ENCODE assay signal across 9 mouse cellular contexts in genomic region chr2:11601795-11602194, GRCm38 (mm10). TPM values are rescaled to one million over a fixed set of nuclear protein-coding genes. Genes with fewer than 3 reads are reported as not detected.
DNase-seq lines count a peak whose midpoint lies in the region; ATAC-seq and TF ChIP-seq lines count a peak whose summit lies in the region.
"Had no signal": no experiment of that assay in that cellular context is flagged by ENCODE, and none has a peak within 500 bp of the region (broad histone marks: within the 10 kb centered on the region; RNA-seq: fewer than 3 reads in every experiment).

No protein-coding gene starts in this region.

- H3K4me2 ChIP-seq in forebrain, embryonic 16.5 days (ENCODE audit: low read length), result peak overlapping the region; percentile 74
- H3K4me2 ChIP-seq in liver, embryonic 15.5 days, result peak overlapping the region; percentile 74

- DNase-seq in heart, embryonic 10.5 days (ENCODE audit: low spot score), result peak; percentile 43
- no peak for DNase-seq in heart, postnatal 4 days
- no peak for DNase-seq in urinary bladder, postnatal 4 days (ENCODE audit: low spot score in 2 of 2)
- DNase-seq in B cell, adult 2 months, result no peak

- TF ChIP-seq CTCF in E14TG2a.4 (conservative IDR thresholded peaks at IDR 0.05; ENCODE audit: low read length), result no peak

- no peak overlapping the region for H3K27ac ChIP-seq in heart, embryonic 10.5 days
- H3K27ac ChIP-seq in forebrain, embryonic 16.5 days (ENCODE audit: low read length), result no peak overlapping the region
- no peak overlapping the region for H3K27ac ChIP-seq in liver, embryonic 15.5 days (replicated peaks)

- no peak for ATAC-seq in forebrain, embryonic 16.5 days
- ATAC-seq in liver, embryonic 15.5 days (ENCODE audit: insufficient read depth), result no peak
- ATAC-seq in activated CD4-positive, CD25-positive, alpha-beta regulatory T cell, adult 4 months, result no peak

- WGBS in heart, embryonic 10.5 days, result 73% methylated on average over 6 of the region's 6 CpGs
- 84% methylated on average over 6 of the region's 6 CpGs for WGBS in forebrain, embryonic 16.5 days
- 64% methylated on average over 6 of the region's 6 CpGs for WGBS in liver, embryonic 15.5 days (ENCODE audit: insufficient replicate concordance)

- H3K27me3 ChIP-seq in heart, embryonic 10.5 days (ENCODE audit: insufficient read depth, poor library complexity, severe bottlenecking), result no peaks in the 10 kb centered on the region
- H3K27me3 ChIP-seq in E14TG2a.4 (ENCODE audit: insufficient read depth, low read length), result no peaks in the 10 kb centered on the region
- H3K27me3 ChIP-seq in forebrain, embryonic 16.5 days (replicated peaks; ENCODE audit: control insufficient read depth, insufficient read depth, low read length), result no peaks in the 10 kb centered on the region
- H3K27me3 ChIP-seq in liver, embryonic 15.5 days, result no peaks in the 10 kb centered on the region

- peak overlapping the region; percentile 95 for H3K4me3 ChIP-seq in heart, embryonic 10.5 days
- peak overlapping the region; percentile 96 for H3K4me3 ChIP-seq in E14TG2a.4 (replicated peaks; ENCODE audit: low read length)
- peak overlapping the region; percentile 96 for H3K4me3 ChIP-seq in forebrain, embryonic 16.5 days (replicated peaks; ENCODE audit: low read length)
- H3K4me3 ChIP-seq in liver, embryonic 15.5 days (replicated peaks), result peak overlapping the region; percentile 95

- H3K9ac ChIP-seq in forebrain, embryonic 16.5 days (replicated peaks; ENCODE audit: low read depth, low read length), result no peak overlapping the region
- peak overlapping the region; percentile 93 for H3K9ac ChIP-seq in liver, embryonic 15.5 days

- H3K36me3 ChIP-seq in heart, embryonic 10.5 days, result peaks cover 40% of the 10 kb centered on the region
- H3K36me3 ChIP-seq in E14TG2a.4 (ENCODE audit: insufficient read depth, low read length), result peaks cover 44% of the 10 kb centered on the region
- peaks cover 18% of the 10 kb centered on the region for H3K36me3 ChIP-seq in forebrain, embryonic 16.5 days (ENCODE audit: control insufficient read depth, insufficient read depth)
- H3K36me3 ChIP-seq in liver, embryonic 15.5 days (replicated peaks), result peaks cover 35% of the 10 kb centered on the region

- H3K9me3 ChIP-seq in heart, embryonic 10.5 days, result no peaks in the 10 kb centered on the region
- no peaks in the 10 kb centered on the region for H3K9me3 ChIP-seq in E14TG2a.4 (ENCODE audit: low read length)
- no peaks in the 10 kb centered on the region for H3K9me3 ChIP-seq in forebrain, embryonic 16.5 days (ENCODE audit: control insufficient read depth, low read length)
- H3K9me3 ChIP-seq in liver, embryonic 15.5 days (replicated peaks), result no peaks in the 10 kb centered on the region

- H3K4me1 ChIP-seq in heart, embryonic 10.5 days, result peaks cover 9% of the 10 kb centered on the region; the same call in 1 of the 2 replicates
- peaks cover 42% of the 10 kb centered on the region for H3K4me1 ChIP-seq in E14TG2a.4 (replicated peaks; ENCODE audit: low read depth, low read length)
- peaks cover 10% of the 10 kb centered on the region for H3K4me1 ChIP-seq in forebrain, embryonic 16.5 days (replicated peaks; ENCODE audit: control insufficient read depth, insufficient read depth, low read length)
- H3K4me1 ChIP-seq in liver, embryonic 15.5 days (replicated peaks), result peaks cover 13% of the 10 kb centered on the region

RNA-seq across cellular contexts. Expression of gene Rbm17, which starts 2.2 kb away (rescaled TPM):
- 107 and 146 TPM in 2 replicates for polyA plus RNA-seq in heart, embryonic 10.5 days (2016; fragmentation: Nextera tagmentation; extraction: Ambion mirVana)
- 10 to 100 TPM; 83.4 to 93.1 TPM for total RNA-seq in heart, postnatal 4 days (2021)
- polyA plus RNA-seq in forebrain, embryonic 16.5 days (2015; fragmentation: Nextera tagmentation; extraction: Ambion mirVana), result 146 and 149 TPM in 2 replicates
- 49.8 and 52.4 TPM in 2 replicates for polyA plus RNA-seq in liver, embryonic 15.5 days (2015; fragmentation: Nextera tagmentation; extraction: Ambion mirVana)
- polyA plus RNA-seq in activated CD4-positive, CD25-positive, alpha-beta regulatory T cell, adult 4 months (2017; shearing (Covaris generic)), result 10 to 100 TPM; 33.1 to 38.5 TPM

RNA-seq across cellular contexts. Expression of gene Gm17490, which starts 24.3 kb away (rescaled TPM):
- polyA plus RNA-seq in heart, embryonic 10.5 days (2016; fragmentation: Nextera tagmentation; extraction: Ambion mirVana), result not detected in 2 replicates
- total RNA-seq in heart, postnatal 4 days (2021), result not detected
- not detected in 2 replicates for polyA plus RNA-seq in forebrain, embryonic 16.5 days (2015; fragmentation: Nextera tagmentation; extraction: Ambion mirVana)
- polyA plus RNA-seq in liver, embryonic 15.5 days (2015; fragmentation: Nextera tagmentation; extraction: Ambion mirVana), result not detected in 2 replicates
- not detected for polyA plus RNA-seq in activated CD4-positive, CD25-positive, alpha-beta regulatory T cell, adult 4 months (2017; shearing (Covaris generic))
- total RNA-seq: gastrocnemius, adult 8-10 months had no signal

RNA-seq across cellular contexts. Expression of gene Il2ra, which starts 40.8 kb away (rescaled TPM):
- polyA plus RNA-seq in heart, embryonic 10.5 days (2016; fragmentation: Nextera tagmentation; extraction: Ambion mirVana), result not detected in 2 replicates
- total RNA-seq in heart, postnatal 4 days (2021), result not detected
- polyA plus RNA-seq in forebrain, embryonic 16.5 days (2015; fragmentation: Nextera tagmentation; extraction: Ambion mirVana), result not detected in 2 replicates
- polyA plus RNA-seq in liver, embryonic 15.5 days (2015; fragmentation: Nextera tagmentation; extraction: Ambion mirVana), result not detected in 2 replicates
- 100 to 1,000 TPM; 305 to 312 TPM for polyA plus RNA-seq in activated CD4-positive, CD25-positive, alpha-beta regulatory T cell, adult 4 months (2017; shearing (Covaris generic))

RNA-seq across cellular contexts. Expression of gene Pfkfb3, which starts 47.9 kb away (rescaled TPM):
- 12.7 and 20.5 TPM in 2 replicates for polyA plus RNA-seq in heart, embryonic 10.5 days (2016; fragmentation: Nextera tagmentation; extraction: Ambion mirVana)
- total RNA-seq in heart, postnatal 4 days (2021), result 10 to 100 TPM; 11.8 to 12.7 TPM
- polyA plus RNA-seq in forebrain, embryonic 16.5 days (2015; fragmentation: Nextera tagmentation; extraction: Ambion mirVana), result 41.1 and 43.8 TPM in 2 replicates
- polyA plus RNA-seq in liver, embryonic 15.5 days (2015; fragmentation: Nextera tagmentation; extraction: Ambion mirVana), result 4.6 and 5.8 TPM in 2 replicates
- polyA plus RNA-seq in activated CD4-positive, CD25-positive, alpha-beta regulatory T cell, adult 4 months (2017; shearing (Covaris generic)), result 10 to 100 TPM; 11.2 to 18.2 TPM

Comparison
In these comparisons a context has a peak if more than half of its experiments do, and no peak if none do; other contexts are left out.
1. RNA of gene Il2ra, which starts 40.8 kb away (polyA plus RNA-seq): 305 to 312 TPM in activated CD4-positive, CD25-positive, alpha-beta regulatory T cell, adult 4 months; not detected in forebrain, embryonic 16.5 days, not detected in liver, embryonic 15.5 days and not detected in heart, embryonic 10.5 days; every median in the first group is over 100 times any median in the second.
2. Peak in every context shown above with its lines, with median percentiles within 50 percentile points of each other: H3K4me3 ChIP-seq.